Mouse (Mus musculus) testis, adult 2 months (tissue): ENCODE data around the gene Sub1.

ENCODE experiments used
- CTCF ChIP-seq: fragments of 200-500 bp; IDR thresholded peaks from 2 replicates; pipeline ENCODE4 v1.5.1; 2012; ENCODE audit warnings: low read depth, mild to moderate bottlenecking, inconsistent platforms, low read length, moderate library complexity; ENCODE audit not compliant: control insufficient read depth, insufficient read depth, insufficient replicate concordance
- POLR2A ChIP-seq: fragments of 200-500 bp; IDR thresholded peaks from 2 replicates; pipeline ENCODE4 v1.6.1; 2012; ENCODE audit warnings: low read depth, mild to moderate bottlenecking, inconsistent platforms, low read length, moderate library complexity; ENCODE audit not compliant: control insufficient read depth

DNA sequence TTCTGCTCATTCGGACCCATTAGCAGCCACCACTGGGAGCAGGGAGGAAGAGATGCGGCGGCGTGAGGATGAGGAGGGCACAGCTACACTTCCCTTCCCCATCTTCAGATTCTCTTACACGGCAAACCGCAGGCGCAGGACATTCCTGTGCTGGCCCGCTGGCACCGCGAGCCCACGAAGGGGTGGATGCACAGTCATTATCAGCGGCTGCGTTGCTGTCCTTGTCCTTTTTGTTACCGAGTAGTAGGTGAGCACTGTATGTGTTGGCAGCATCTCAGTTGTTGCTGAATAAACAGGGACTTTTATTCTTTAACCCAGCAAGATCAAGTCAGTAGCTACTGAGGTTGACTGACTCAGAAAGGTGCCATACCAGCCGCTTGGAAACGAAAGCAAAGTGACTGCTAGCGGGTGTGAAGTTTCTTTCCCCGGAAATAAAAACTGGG, 13.8 kb upstream of the Sub1 start:
- TF ChIP-seq POLR2A (no peak), CTCF (no peak)
